Mouse (Mus musculus): Measurements from ENCODE around the gene Smarcd1.

The Smarcd1 gene

GRCm38 (mm10) chr15:99731167-99731566 lies 29.2 kb downstream of the Smarcd1 start:
- DNase-seq (ENCODE audit: low read depth, low spot score): no peak

- no peak for DNase-seq (ENCODE audit: low read depth, low spot score)
These were observed 29.7 kb downstream of the Smarcd1 start for GRCm38 (mm10) chr15:99731678-99732077.

- no peak for DNase-seq (ENCODE audit: low read depth, low spot score)
These were observed 31.3 kb downstream of the Smarcd1 start for GRCm38 (mm10) chr15:99733186-99733585.

- no peak for DNase-seq (ENCODE audit: low read depth, low spot score)
These were observed 33.7 kb downstream of the Smarcd1 start for GRCm38 (mm10) chr15:99735631-99736030.

GRCm38 (mm10) chr15:99736675-99737074 lies 34.7 kb downstream of the Smarcd1 start:
- no peak for DNase-seq (ENCODE audit: low read depth, low spot score)

- DNase-seq (ENCODE audit: low read depth, low spot score): no peak
These were observed 38.3 kb downstream of the Smarcd1 start for GRCm38 (mm10) chr15:99740229-99740628.

- DNase-seq (ENCODE audit: low read depth, low spot score): no peak
These were observed 52.3 kb downstream of the Smarcd1 start for GRCm38 (mm10) chr15:99754204-99754603.
